Mouse (Mus musculus) ES-Bruce4 (cell line): ENCODE results near the gene Akap13. TPM values are rescaled to one million over a fixed set of nuclear protein-coding genes. Genes with fewer than 3 reads are reported as not detected.

ENCODE experiments used
- H3K27ac ChIP-seq: 2 replicates; pipeline ENCODE4 v1.5.1; 2012; ENCODE audit warnings: low read length, inconsistent platforms; ENCODE audit not compliant: insufficient read depth
- H3K27me3 ChIP-seq: 2 replicates; pipeline ENCODE4 v1.6.1; 2012; ENCODE audit warnings: mild to moderate bottlenecking, low read length, inconsistent platforms; ENCODE audit not compliant: control insufficient read depth, poor library complexity, insufficient read depth, severe bottlenecking
- H3K36me3 ChIP-seq: 2 replicates; pipeline ENCODE4 v1.6.1; 2012; ENCODE audit warnings: inconsistent platforms, mild to moderate bottlenecking, low read length, moderate library complexity; ENCODE audit not compliant: control insufficient read depth, poor library complexity, insufficient read depth, severe bottlenecking
- H3K4me1 ChIP-seq: one replicate; pipeline ENCODE4 v1.8.1; 2011; ENCODE audit warnings: low read length; ENCODE audit not compliant: control insufficient read depth, insufficient read depth
- H3K4me3 ChIP-seq: 2 replicates; pipeline ENCODE4 v1.5.1; 2011; ENCODE audit warnings: low read depth, mild to moderate bottlenecking, low read length
- H3K9ac ChIP-seq: 2 replicates; pipeline ENCODE4 v1.6.1; 2012; ENCODE audit warnings: low read depth, mild to moderate bottlenecking, inconsistent platforms; ENCODE audit not compliant: poor library complexity, severe bottlenecking
- H3K9me3 ChIP-seq: replicated peaks from 2 replicates; pipeline ENCODE4 v1.6.1; 2012; ENCODE audit warnings: mild to moderate bottlenecking, low read length, inconsistent platforms; ENCODE audit not compliant: control insufficient read depth, poor library complexity, insufficient read depth, severe bottlenecking
- CTCF ChIP-seq: IDR thresholded peaks from one replicate; pipeline ENCODE4 v1.8.1; 2011; ENCODE audit warnings: low read depth, low read length
- EP300 ChIP-seq: IDR thresholded peaks from 2 replicates; pipeline ENCODE4 v1.6.1; 2011; ENCODE audit warnings: low read depth, low read length; ENCODE audit not compliant: insufficient read depth
- POLR2A ChIP-seq: IDR thresholded peaks from one replicate; pipeline ENCODE4 v1.8.1; 2011; ENCODE audit warnings: low read length; ENCODE audit not compliant: insufficient read depth
- polyA plus RNA-seq: library from polyadenylated mRNA; stranded (reverse); fragments of >200 nt; gene quantifications from 2 replicates; pipeline ENCODE4 v1.2.4, GENCODE M21; 2011; ENCODE audit warnings: low read depth; ENCODE audit not compliant: missing spikeins, insufficient read depth, insufficient read length

The Akap13 gene
- polyA plus RNA-seq, 1 experiment: 27.4 TPM

DNA sequence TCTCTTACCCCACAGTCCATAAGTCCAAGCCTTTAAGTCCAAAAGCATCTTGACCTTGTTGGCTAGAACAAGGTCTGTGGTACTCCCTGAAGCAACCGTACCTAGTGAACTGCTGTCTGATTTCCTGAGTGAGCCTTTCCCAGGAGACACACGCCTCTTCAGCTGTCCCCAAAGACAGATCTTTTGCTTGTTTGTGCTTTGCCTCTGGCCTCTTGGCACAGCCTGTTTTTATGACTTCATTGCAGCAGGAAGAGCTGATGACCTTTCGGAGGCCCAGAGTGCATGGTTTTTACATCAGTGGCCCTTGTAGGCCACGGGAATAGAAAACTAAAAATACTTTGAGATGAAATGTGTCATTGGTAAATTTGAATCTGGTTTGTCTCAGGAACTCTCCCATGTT lies 260.6 kb downstream of the Akap13 start:
- no peak overlapping the region for H3K27ac ChIP-seq
- no peaks in the 10 kb centered on the region for H3K9me3 ChIP-seq
- no peak overlapping the region for H3K9ac ChIP-seq
- no peaks in the 10 kb centered on the region; the same call in 1 of the 2 replicates for H3K36me3 ChIP-seq
- H3K4me3 ChIP-seq: no peak overlapping the region
- H3K27me3 ChIP-seq: no peaks in the 10 kb centered on the region
- H3K4me1 ChIP-seq: no peaks in the 10 kb centered on the region
- no peak for TF ChIP-seq CTCF
- no peak for TF ChIP-seq POLR2A
- TF ChIP-seq EP300: no peak

DNA sequence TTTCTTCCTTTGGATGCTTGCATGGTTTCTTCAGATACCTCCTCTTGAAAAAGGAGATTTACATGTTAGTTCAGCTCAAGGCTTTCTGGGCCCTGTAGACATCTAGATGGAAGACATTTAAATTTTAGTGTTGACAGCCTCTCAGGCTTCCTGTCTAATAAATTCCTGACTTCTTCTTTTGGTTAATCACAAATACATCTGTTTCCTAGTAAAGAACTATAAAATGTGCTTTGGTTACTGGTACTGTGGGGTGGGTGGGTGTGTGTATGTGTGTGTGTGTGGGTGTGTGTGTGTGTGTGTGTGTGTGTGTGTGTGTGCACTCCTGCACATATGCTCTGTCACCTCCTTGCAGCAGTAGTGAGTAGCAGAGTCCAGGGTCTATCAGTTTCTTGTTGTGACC lies 262.0 kb downstream of the Akap13 start:
- Histone ChIP-seq H3K4me3 (no peak overlapping the region), H3K9me3 (no peaks in the 10 kb centered on the region), H3K27me3 (no peaks in the 10 kb centered on the region), H3K36me3 (no peaks in the 10 kb centered on the region; the same call in 1 of the 2 replicates), H3K4me1 (no peaks in the 10 kb centered on the region), H3K9ac (no peak overlapping the region), H3K27ac (no peak overlapping the region)
- TF ChIP-seq EP300 (no peak), CTCF (no peak), POLR2A (no peak)

- no peak overlapping the region for H3K4me3 ChIP-seq
Measured at GRCm38 (mm10) chr7:75721302-75721701, 266.0 kb downstream of the Akap13 start.

GRCm38 (mm10) chr7:75724012-75724411 lies 268.7 kb downstream of the Akap13 start:
- Histone ChIP-seq H3K9ac (no peak overlapping the region), H3K4me3 (no peak overlapping the region), H3K9me3 (no peaks in the 10 kb centered on the region), H3K27me3 (no peaks in the 10 kb centered on the region), H3K4me1 (no peaks in the 10 kb centered on the region), H3K36me3 (peaks cover 3% of the 10 kb centered on the region), H3K27ac (no peak overlapping the region)
- TF ChIP-seq POLR2A: no peak
- no peak for TF ChIP-seq CTCF
- no peak for TF ChIP-seq EP300

More at GRCm38 (mm10) chr7:75721302-75721701, 266.0 kb downstream of the Akap13 start:
- TF ChIP-seq EP300 (no peak), CTCF (no peak), POLR2A (no peak)
- Histone ChIP-seq H3K27me3 (no peaks in the 10 kb centered on the region), H3K9me3 (no peaks in the 10 kb centered on the region), H3K27ac (no peak overlapping the region), H3K36me3 (no peaks in the 10 kb centered on the region; the same call in 1 of the 2 replicates), H3K4me1 (no peaks in the 10 kb centered on the region), H3K9ac (no peak overlapping the region)

DNA sequence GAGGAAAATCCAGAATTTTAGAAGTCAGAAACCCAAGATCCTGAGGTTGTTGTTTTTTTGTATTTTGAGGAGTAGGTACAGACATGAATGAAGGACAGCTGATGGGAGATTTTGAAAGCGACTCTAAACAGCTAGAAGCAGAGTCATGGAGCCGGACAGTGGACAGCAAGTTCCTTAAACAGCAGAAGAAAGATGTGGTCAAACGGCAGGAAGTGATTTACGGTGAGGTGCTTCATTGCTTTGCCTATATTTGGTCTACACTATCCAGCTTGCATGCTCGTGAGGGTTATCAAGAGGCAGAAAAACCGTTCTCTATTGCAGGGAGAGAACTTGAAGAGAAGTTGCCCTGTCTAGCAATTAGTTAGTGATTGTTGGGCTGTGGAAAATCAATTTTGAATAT lies 270.6 kb downstream of the Akap13 start:
- Histone ChIP-seq H3K9me3 (no peaks in the 10 kb centered on the region), H3K27me3 (no peaks in the 10 kb centered on the region), H3K4me1 (no peaks in the 10 kb centered on the region), H3K27ac (no peak overlapping the region), H3K9ac (no peak overlapping the region), H3K36me3 (peaks cover 9% of the 10 kb centered on the region), H3K4me3 (no peak overlapping the region)
- TF ChIP-seq EP300: no peak
- no peak for TF ChIP-seq CTCF
- no peak for TF ChIP-seq POLR2A

DNA sequence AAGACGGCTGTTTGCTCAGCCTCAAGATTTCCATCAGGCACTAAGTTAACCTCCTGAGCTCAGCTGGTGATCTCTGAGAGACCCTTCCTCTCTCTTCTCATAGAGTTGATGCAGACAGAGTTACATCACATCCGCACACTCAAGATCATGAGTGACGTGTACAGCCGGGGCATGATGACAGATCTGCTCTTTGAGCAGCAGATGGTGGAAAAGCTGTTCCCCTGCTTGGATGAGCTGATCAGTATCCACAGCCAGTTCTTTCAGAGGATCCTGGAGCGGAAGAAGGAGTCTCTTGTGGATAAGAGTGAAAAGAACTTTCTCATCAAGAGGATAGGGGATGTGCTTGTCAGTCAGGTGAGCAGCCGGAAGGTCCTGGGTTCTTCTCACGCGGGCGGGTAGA lies 271.5 kb downstream of the Akap13 start:
- TF ChIP-seq POLR2A (no peak), CTCF (no peak), EP300 (no peak)
- Histone ChIP-seq H3K9me3 (no peaks in the 10 kb centered on the region), H3K4me1 (no peaks in the 10 kb centered on the region), H3K27ac (no peak overlapping the region), H3K4me3 (no peak overlapping the region), H3K27me3 (no peaks in the 10 kb centered on the region), H3K36me3 (peaks cover 9% of the 10 kb centered on the region), H3K9ac (no peak overlapping the region)
